Mouse (Mus musculus): ENCODE results near the gene Scgb1c1.

Scgb1c1 gene

GRCm38 (mm10) chr7:140844905-140845665 lies at the start of gene Scgb1c1:
Scgb1c1 (plus strand) TSS chr7:140845547.
- DNase-seq (ENCODE audit: low read depth, low spot score), result peak; percentile 82

DNA sequence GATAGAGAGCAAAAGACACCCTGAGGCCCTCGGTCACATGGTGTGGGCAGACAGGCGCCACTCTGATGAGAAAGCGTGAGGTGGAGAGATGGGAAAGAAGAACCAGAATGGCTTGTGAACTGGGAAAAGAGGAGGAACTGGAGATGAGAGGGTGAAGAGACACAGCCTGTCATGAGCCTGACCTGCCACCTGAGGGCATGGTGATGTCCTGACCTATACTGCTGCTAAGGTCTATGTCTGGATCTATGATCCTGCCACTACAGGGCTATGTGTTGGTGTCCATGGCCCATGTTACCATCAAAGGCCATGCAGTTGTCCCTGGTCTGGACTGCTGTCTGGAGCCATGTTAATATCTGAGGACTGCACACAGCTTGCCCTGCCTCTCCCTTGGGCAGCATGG lies 47.7 kb upstream of the Scgb1c1 start:
- no peak for DNase-seq (ENCODE audit: low read depth, low spot score)

DNA sequence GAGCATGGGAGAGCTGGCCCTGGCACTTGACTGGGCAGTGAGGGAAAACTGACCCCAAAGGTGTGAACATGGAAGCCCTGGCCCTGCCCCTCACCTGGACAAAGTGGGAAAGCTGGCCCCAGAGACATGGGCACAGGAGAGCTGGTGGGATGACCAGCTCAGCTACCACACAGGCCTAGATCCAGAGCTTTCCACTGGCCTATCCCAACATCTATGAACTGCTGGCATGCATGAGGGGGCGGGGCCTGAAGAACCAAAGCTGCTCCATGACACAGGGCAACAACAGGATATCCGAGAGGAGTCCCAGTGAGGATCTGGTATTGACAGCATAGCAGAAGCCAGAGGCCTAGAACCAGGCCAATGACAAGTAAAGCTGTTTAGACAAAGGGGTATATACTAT lies 47.1 kb upstream of the Scgb1c1 start:
- DNase-seq (ENCODE audit: low read depth, low spot score), result no peak

GRCm38 (mm10) chr7:140802629-140803028 lies 42.7 kb upstream of the Scgb1c1 start:
- DNase-seq (ENCODE audit: low read depth, low spot score), result no peak

DNA sequence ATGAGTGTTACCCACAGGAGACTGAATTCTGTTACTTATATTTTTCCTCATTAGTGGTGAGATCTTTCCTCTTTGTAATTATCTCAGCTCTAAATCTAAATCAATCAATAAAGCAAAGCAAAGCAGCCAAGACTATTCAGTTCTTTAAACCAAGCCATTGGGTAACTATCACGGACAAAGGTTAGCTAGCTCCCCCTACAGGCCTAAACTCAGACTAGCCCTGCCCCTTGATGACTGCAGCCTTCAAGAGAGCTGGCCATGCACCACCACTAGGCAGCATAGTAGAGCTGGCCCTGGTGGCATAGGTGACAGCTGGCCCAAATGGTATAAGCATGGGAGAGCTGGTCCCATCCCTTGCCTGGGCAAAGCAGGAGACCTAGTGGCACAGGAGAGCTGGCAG lies 39.6 kb upstream of the Scgb1c1 start:
- no peak for DNase-seq (ENCODE audit: low read depth, low spot score)

DNA sequence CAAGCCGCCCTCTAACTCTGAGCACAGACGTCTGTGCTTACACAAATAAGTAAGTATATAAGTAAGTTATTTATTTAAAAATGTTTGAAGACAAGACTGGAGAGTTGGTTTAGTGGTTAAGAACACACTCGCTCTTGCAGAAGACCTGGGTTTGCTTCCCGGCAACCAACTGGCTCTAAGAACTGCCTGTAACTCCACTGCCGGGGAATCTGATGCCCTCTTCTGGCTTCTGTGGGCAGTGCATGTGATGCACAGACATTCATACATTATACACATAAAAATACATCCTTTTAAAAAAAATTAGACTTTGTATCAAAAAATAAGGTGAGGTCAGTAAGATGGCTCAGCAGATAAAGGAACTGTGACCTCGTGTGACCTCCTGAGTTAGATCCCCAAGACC lies 34.9 kb upstream of the Scgb1c1 start:
- no peak for DNase-seq (ENCODE audit: low read depth, low spot score)

GRCm38 (mm10) chr7:140811714-140812113 lies 33.6 kb upstream of the Scgb1c1 start:
- no peak for DNase-seq (ENCODE audit: low read depth, low spot score)

GRCm38 (mm10) chr7:140812850-140813249 lies 32.5 kb upstream of the Scgb1c1 start:
- DNase-seq (ENCODE audit: low read depth, low spot score), result no peak

- DNase-seq (ENCODE audit: low read depth, low spot score), result no peak
Observed at GRCm38 (mm10) chr7:140820173-140820572, 25.2 kb upstream of the Scgb1c1 start.

- DNase-seq (ENCODE audit: low read depth, low spot score), result no peak
Observed at GRCm38 (mm10) chr7:140821305-140821652, 24.1 kb upstream of the Scgb1c1 start.

- peak; percentile 34 for DNase-seq (ENCODE audit: low read depth, low spot score)
Observed at GRCm38 (mm10) chr7:140821653-140822329, 23.6 kb upstream of the Scgb1c1 start, which contains the start of gene Zfp941. Zfp941 (minus strand) TSS chr7:140822178.

DNA sequence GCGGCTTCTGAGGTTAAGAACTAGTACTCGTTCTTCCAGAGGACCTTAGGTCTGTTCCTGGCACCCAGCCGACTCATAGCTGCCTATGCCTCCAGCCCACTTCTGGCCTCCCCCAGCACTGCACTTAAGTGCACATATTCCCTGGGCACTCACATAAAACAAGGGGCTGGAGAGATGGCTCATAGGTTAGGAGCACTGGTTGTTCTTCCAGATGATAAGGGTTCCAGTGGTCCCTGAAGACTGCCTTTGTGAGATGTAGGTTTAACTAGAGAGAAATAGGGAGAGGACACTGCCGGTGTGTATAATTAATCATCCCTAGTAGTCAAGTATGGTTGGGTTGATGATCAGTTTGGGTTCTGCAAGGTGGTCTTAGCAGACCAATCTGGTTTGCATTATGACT lies 22.6 kb upstream of the Scgb1c1 start:
- DNase-seq (ENCODE audit: low read depth, low spot score), result no peak

DNA sequence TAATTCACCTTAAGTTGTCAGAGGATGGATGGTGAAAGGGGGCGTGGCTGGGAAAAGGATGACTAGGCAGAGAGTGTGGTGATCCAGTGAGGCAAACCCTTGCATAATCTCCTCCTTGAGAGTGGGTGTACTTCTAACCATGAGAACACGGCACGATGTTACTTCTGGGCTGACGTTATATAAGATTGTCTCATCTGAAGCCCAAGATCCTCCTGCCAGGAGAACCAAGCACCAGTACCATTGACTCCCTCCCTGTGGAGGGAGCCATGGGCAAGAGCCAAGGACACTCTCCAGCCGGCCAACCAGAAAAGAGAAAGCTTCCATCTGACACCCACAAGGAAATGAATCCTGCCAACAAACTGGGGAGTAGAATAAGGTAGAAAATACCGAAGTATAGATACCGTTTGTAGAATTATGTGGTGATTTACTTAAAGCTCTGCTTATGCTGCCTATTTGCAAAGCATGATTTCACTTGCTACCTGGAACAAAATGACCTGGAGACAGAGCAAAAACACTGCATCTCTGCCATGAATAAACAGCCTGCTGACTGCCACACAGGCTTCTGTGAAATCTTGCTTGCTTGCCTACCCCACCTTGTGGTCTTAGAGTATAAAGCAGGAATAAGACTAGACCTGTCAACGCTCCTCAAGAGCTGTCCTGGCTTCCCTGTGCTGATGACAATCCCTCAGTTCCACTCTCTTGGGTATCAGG lies 17.0 kb upstream of the Scgb1c1 start:
- peak; percentile 16 for DNase-seq (ENCODE audit: low read depth, low spot score)

- no peak for DNase-seq (ENCODE audit: low read depth, low spot score)
Observed at GRCm38 (mm10) chr7:140831447-140831846, 13.9 kb upstream of the Scgb1c1 start.

DNA sequence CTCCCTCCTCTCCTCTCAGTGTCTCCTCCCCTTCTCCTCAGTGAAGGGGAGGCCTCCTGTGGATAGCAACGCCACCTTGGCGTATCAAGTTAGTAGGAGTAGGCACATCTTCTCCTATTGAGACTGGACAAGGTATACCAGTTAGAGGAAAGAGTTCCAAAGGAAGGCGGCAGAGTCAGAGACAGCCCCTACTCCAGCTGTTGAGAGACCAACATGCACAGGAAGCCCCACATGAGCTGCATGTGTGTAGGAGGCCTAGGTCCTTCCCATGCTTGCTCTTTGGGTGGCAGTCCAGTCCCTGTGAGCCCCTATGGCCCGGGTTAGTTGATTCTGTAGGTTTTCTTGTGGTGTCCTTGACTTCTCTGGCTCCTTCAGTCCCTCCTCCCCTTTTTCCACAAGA lies 12.0 kb upstream of the Scgb1c1 start:
- no peak for DNase-seq (ENCODE audit: low read depth, low spot score)

- DNase-seq (ENCODE audit: low read depth, low spot score), result no peak
Observed at GRCm38 (mm10) chr7:140834968-140835757, 10.2 kb upstream of the Scgb1c1 start, which contains the start of gene Urah. Urah (plus strand) TSS chr7:140835018.

- DNase-seq (ENCODE audit: low read depth, low spot score), result no peak
Observed at GRCm38 (mm10) chr7:140835758-140836087, 9.6 kb upstream of the Scgb1c1 start.

DNA sequence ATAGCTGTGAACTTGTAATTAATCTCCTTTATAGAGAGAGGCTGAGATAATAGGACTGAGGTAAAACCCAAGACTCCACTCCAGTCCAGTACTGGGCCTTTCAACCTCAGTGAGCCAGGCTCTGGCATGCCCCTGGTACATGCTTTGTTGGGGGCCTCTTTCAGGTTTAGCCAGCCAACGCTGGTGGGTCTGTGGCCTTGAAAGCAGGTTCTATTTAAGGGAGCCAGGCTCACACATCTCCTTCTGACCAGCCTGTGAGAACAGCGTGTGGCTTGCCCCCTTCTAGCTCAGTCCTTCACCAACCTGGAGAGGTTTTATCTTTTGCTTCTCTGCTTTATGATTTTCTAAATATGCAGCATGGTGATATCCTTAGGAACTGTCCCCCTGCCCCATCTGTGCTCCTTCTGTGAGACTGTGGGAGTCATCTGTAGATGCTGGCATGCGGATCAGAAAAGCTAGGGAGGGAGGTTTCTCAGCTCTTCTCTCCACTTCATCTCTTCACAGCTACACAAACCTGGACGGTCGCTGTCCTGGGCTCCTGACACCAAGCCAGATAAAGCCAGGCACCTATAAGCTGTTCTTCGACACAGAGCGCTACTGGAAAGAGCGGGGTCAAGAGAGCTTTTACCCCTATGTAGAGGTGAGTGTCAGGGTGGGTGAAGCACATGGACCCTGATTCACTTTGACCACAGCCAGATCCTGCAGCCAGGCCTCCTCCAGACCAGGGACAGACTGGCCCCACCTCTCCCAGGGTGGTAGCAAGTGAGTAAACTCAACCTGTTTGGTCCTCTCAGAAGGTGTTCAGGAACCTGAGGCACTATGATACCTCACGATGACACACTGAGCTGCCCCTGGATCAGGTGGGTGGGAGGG lies 8.9 kb upstream of the Scgb1c1 start:
- no peak for DNase-seq (ENCODE audit: low read depth, low spot score)

DNA sequence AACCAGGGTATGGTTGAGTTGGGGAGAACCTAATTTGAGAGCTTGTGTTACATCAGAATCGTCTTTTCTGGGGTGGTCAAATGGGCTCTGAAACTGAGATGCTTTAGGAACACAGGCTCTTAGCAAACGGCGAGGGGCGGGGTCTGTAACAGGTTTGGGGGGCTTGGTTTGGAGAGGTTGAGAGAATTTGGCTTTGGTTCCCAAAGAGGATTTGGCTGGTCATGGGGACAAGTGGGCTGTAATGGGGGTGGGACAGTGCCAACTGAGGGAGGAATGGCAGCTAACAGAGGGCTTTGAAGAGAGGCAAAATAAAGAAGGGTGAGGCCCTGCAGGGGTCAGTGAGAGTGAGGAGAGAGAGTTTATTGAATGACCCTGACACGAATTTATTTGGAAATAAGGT lies 5.8 kb upstream of the Scgb1c1 start:
- no peak for DNase-seq (ENCODE audit: low read depth, low spot score)

GRCm38 (mm10) chr7:140840750-140841735 lies 4.3 kb upstream of the Scgb1c1 start:
- no peak for DNase-seq (ENCODE audit: low read depth, low spot score)
